Mouse (Mus musculus): ENCODE data around the gene Cgas. TPM values are rescaled to one million over a fixed set of nuclear protein-coding genes. Genes with fewer than 3 reads are reported as not detected.

Cgas gene
- polyA plus RNA-seq, 1 experiment from 2014 or later: 0.46 TPM

DNA sequence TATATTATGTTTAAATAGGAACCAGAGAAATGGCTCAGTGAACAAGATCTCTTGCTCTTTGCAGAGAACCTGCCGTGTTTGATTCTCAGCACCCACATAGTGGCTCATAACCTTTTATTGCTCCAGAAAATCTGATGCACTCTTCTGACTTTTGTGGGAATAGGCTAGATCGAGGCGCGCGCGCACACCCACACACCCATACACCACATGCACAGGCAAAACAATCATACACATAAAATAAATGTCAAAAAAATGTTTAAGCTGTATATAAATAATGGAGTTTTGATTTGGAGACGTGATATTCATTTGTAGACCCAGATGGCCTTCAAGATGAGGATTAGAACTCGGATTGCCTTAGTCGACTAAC lies 4.6 kb upstream of the Cgas start:
- Histone ChIP-seq H3K4me3 (peak overlapping the region; percentile 85), H3K36me3 (peaks cover 23% of the 10 kb centered on the region), H3K27me3 (ENCODE audit: insufficient read depth, poor library complexity, severe bottlenecking) (peaks cover 49% of the 10 kb centered on the region), H3K9me3 (no peaks in the 10 kb centered on the region), H3K4me1 (replicated peaks) (peaks cover 20% of the 10 kb centered on the region), H3K27ac (peak overlapping the region; percentile 94)
- DNase-seq (ENCODE audit: low spot score): no peak
- WGBS: 32% methylated on average over 9 of the region's 9 CpGs

DNA sequence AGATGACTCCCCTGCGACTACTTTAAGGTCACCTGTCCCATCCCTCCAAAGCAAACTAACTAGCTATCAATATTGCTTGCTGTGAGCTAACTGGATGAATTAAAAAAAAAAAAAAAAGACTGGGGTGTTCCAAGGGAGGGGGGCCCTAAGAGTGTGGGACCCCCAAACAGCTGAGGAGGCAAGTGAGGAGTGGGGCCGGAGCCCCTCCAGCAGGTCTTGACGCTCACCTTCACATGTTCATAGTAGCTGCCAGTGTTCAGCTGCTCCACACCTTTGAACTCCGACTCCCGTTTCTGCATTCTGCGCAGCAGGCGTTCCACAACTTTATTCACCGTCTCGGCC lies 829 bp downstream of the Cgas start:
- DNase-seq (ENCODE audit: low spot score): no peak
- Histone ChIP-seq H3K4me1 (replicated peaks) (peaks cover 9% of the 10 kb centered on the region), H3K9me3 (no peaks in the 10 kb centered on the region), H3K36me3 (no peaks in the 10 kb centered on the region), H3K27me3 (ENCODE audit: insufficient read depth, poor library complexity, severe bottlenecking) (peaks cover 82% of the 10 kb centered on the region), H3K27ac (no peak overlapping the region), H3K4me3 (peak overlapping the region; percentile 52)
- WGBS: 3% methylated on average over 9 of the region's 9 CpGs

DNA sequence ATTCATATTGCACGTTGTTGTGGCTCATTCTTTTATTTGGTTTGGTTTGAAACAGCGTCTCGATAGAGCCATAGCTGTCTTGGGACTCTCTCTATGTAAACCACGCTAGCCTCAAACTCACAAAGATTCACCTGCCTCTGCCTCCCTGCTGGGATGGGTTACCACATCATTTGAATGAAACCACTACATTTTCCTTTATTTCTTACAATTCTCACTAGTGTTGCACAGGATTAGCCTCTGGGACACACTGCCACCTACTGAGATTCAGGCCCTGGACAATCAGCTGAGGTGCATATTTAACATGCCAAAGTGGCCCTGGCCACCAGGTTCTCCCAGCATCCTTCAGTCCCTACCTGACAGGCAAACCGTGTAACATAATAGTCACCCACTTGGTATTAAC lies 3.6 kb downstream of the Cgas start:
- Histone ChIP-seq H3K4me3 (no peak overlapping the region), H3K27ac (no peak overlapping the region), H3K9me3 (no peaks in the 10 kb centered on the region), H3K36me3 (no peaks in the 10 kb centered on the region), H3K4me1 (replicated peaks) (peaks cover 9% of the 10 kb centered on the region), H3K27me3 (ENCODE audit: insufficient read depth, poor library complexity, severe bottlenecking) (peaks cover 54% of the 10 kb centered on the region)
- WGBS: 66% methylated on average over 5 of the region's 5 CpGs
- DNase-seq (ENCODE audit: low spot score): no peak

DNA sequence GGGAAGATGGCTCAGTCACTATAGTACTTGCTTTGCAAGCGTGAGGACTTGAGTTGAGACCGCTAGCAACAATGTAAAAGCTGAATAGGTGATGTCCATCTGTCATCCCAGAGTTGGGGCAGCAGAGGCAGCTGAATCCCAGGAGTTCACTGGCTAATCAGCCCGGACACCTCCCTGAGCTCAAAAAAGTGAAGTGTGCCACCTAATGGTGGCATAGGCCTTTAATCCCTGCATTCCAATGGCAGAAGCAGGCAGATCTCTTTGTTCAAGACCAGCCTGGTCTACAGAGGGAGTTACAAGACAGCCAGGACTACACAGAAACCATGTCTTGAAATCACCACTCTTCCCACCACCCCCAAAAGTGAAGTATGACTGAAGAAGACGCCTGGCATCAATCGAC lies 10.6 kb downstream of the Cgas start:
- Histone ChIP-seq H3K27me3 (ENCODE audit: insufficient read depth, poor library complexity, severe bottlenecking) (peaks cover 14% of the 10 kb centered on the region), H3K36me3 (no peaks in the 10 kb centered on the region), H3K4me1 (replicated peaks) (peaks cover 6% of the 10 kb centered on the region), H3K27ac (no peak overlapping the region), H3K4me3 (no peak overlapping the region), H3K9me3 (no peaks in the 10 kb centered on the region)
- WGBS: 89% methylated on average over 5 of the region's 5 CpGs
- DNase-seq (ENCODE audit: low spot score): no peak

DNA sequence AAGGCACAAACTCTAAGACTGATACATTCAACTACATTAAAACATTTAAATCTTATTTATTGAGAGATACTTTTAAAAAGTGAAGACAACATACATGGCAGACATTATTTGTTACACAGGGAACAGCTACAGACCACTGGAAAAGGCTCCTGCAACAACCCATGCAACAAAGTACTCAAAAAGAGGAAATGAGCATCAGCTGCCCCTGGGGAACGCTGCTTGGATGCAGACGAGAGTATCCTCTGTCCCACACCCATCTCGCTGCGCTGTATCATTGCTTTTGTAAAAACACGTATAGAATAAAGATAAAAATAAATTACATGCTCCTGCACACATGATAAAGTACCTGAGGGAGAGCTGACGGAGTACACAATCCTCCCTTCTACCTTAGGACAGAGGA lies 12.6 kb downstream of the Cgas start:
- Histone ChIP-seq H3K9me3 (no peaks in the 10 kb centered on the region), H3K36me3 (no peaks in the 10 kb centered on the region), H3K4me1 (replicated peaks) (peaks cover 8% of the 10 kb centered on the region), H3K4me3 (no peak overlapping the region), H3K27ac (no peak overlapping the region), H3K27me3 (ENCODE audit: insufficient read depth, poor library complexity, severe bottlenecking) (peaks cover 16% of the 10 kb centered on the region)
- 80% methylated on average over 6 of the region's 6 CpGs for WGBS
- no peak for DNase-seq (ENCODE audit: low spot score)

DNA sequence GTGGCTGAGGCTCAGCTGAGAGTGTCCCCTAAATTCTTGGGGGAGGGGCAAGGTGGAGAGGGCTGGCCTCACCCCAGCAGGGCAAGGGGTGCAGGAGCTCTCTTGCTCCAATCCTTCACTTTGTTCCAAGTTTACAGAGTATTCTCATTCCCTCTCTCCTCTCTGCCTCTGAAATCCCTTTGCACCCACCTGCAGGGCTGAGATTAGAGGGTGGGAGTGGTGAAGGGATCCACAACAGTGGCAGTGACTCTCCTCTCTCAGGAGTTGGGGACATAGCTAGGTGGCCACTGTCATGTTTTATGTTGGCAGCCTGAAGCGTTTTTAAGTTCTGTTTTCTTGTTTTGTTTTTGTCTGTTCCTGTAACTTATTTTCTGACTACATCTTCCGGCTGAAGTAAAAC lies 13.5 kb downstream of the Cgas start:
- Histone ChIP-seq H3K9me3 (no peaks in the 10 kb centered on the region), H3K27ac (no peak overlapping the region), H3K27me3 (ENCODE audit: insufficient read depth, poor library complexity, severe bottlenecking) (peaks cover 16% of the 10 kb centered on the region), H3K4me1 (replicated peaks) (peaks cover 8% of the 10 kb centered on the region), H3K36me3 (no peaks in the 10 kb centered on the region), H3K4me3 (no peak overlapping the region)
- DNase-seq (ENCODE audit: low spot score): no peak
- 59% methylated on average over 2 of the region's 2 CpGs for WGBS

DNA sequence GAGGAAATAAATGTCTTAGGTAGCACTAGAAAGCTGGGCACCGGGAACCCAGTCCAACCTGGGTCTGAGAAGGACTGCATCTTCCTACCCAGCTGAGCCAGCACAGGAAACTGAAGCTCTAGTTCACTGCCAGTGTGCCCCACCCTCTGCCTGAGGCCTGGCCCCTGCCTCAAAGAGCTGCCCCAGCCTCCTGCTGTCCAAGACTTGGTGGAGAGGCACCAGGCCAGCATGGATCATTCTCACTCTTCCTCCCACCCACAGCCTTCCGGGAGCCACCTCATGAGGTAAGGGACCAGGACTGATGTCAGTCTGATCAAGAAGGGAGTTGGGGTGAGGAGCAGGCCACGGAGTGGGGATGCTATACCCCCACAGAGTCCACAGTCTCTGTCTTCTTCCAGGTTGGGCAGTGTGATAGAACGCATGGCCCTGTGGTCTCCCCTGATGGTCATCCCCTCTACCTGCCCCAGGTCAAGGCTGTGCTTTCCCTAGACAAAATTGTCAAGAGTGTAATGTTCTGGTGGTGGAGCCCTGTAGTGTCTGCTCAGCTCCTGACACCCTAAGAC lies 14.1 kb downstream of the Cgas start:
- Histone ChIP-seq H3K4me3 (no peak overlapping the region), H3K9me3 (no peaks in the 10 kb centered on the region), H3K36me3 (no peaks in the 10 kb centered on the region), H3K27ac (no peak overlapping the region), H3K4me1 (replicated peaks) (peaks cover 8% of the 10 kb centered on the region), H3K27me3 (ENCODE audit: insufficient read depth, poor library complexity, severe bottlenecking) (peaks cover 16% of the 10 kb centered on the region)
- DNase-seq (ENCODE audit: low spot score): no peak
- WGBS: 85% methylated on average over 4 of the region's 4 CpGs

DNA sequence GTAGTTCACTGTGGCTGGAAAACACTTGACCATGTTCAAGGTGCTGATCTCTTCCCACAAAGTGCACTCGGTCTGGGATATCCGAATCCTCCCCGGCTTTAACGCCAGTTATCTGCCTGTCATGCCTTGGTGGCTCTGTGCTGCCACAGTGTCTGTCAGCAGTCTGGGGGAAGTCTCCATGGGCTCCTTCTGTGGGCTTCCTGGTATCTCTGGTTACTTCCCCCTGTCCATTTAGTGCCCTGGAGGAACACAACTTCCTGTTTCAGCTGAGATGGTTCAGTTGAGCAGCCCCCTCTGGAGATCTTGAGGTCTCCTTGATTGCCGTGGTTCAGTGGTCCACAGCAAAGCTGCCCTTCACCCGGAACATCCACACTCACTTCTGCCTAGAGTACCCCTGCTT lies 14.9 kb downstream of the Cgas start:
- peaks cover 16% of the 10 kb centered on the region for H3K27me3 ChIP-seq (ENCODE audit: insufficient read depth, poor library complexity, severe bottlenecking)
- H3K9me3 ChIP-seq: no peaks in the 10 kb centered on the region
- H3K4me3 ChIP-seq: no peak overlapping the region
- peaks cover 8% of the 10 kb centered on the region for H3K4me1 ChIP-seq (replicated peaks)
- H3K36me3 ChIP-seq: no peaks in the 10 kb centered on the region
- H3K27ac ChIP-seq: no peak overlapping the region
- DNase-seq (ENCODE audit: low spot score): no peak
- WGBS: 79% methylated on average over 6 of the region's 6 CpGs

DNA sequence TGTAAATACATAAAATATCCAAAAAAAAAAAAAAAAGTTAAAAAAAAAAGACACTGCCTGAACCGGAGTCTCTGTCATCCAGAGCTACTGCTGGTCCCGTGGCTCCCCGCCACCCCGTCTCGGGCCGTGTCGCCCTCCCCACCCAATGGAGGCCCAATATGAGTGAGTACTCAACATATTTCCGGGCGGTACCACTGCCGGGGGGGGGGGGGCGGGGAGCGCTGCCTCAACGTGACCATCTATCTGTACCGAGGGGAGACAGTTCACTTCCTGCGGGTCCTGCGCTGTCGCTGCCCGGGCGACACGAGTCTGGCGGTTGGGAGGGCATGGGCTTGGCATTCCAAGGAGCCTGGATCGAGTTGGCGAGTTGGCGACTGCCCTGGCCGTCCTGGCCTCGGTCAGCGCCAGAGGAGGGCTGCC lies 15.7 kb downstream of the Cgas start:
- Histone ChIP-seq H3K27me3 (ENCODE audit: insufficient read depth, poor library complexity, severe bottlenecking) (peaks cover 16% of the 10 kb centered on the region), H3K36me3 (no peaks in the 10 kb centered on the region), H3K9me3 (no peaks in the 10 kb centered on the region), H3K27ac (0 out of 2 replicates have a peak overlapping the region, but pooled peaks have one; percentile 46), H3K4me1 (replicated peaks) (peaks cover 8% of the 10 kb centered on the region), H3K4me3 (peak overlapping the region; percentile 43)
- DNase-seq (ENCODE audit: low spot score): no peak
- WGBS: 29% methylated on average over 27 of the region's 27 CpGs

DNA sequence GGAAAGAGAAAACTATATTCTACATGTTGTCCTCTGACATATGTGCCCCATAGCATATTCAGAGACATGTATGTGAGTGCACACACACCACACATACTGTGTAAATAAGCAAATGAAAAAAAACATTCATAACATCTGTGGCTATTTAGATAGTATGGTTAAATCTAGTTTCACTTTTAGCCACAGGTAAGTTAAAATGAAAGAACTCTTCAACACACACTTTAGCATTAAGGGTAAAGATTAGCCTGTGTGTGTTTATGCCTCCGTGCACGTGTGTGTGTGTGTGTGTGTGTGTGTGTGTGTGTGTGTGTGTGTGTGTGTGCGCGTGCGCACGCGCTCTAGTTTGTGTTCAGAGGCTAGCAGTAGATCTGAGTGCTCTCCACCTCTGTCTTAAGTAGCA lies 41.4 kb downstream of the Cgas start:
- 92% methylated on average over 7 of the region's 7 CpGs for WGBS
- no peaks in the 10 kb centered on the region for H3K9me3 ChIP-seq
- no peak overlapping the region for H3K27ac ChIP-seq
- H3K4me3 ChIP-seq: no peak overlapping the region
- H3K27me3 ChIP-seq (ENCODE audit: insufficient read depth, poor library complexity, severe bottlenecking): peaks cover 17% of the 10 kb centered on the region
- no peaks in the 10 kb centered on the region for H3K36me3 ChIP-seq
- H3K4me1 ChIP-seq (replicated peaks): no peaks in the 10 kb centered on the region
- no peak for DNase-seq (ENCODE audit: low spot score)

DNA sequence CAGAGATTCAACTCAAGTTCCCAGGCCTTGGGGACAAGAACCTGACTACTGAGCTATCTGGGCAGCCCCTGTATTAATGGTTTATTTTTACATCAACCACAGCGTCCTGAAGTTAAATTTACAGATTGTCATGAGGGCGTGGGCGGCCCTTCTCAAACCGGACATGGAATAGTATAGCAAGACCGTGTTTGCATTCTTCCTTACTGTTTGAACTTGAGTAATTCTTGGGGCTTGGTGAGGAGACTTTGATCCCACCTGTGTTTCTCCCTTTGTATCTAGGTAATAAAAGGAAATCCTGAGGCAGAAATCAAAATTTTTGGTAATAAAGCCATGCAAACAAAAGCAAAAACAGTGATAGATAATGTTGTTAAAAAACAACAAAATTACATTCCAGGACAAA lies 42.5 kb downstream of the Cgas start:
- no peak overlapping the region for H3K27ac ChIP-seq
- WGBS: 89% methylated on average over 5 of the region's 5 CpGs
- no peaks in the 10 kb centered on the region for H3K36me3 ChIP-seq
- no peaks in the 10 kb centered on the region for H3K9me3 ChIP-seq
- no peak overlapping the region for H3K4me3 ChIP-seq
- H3K27me3 ChIP-seq (ENCODE audit: insufficient read depth, poor library complexity, severe bottlenecking): peaks cover 27% of the 10 kb centered on the region
- peaks cover 6% of the 10 kb centered on the region for H3K4me1 ChIP-seq (replicated peaks)
- no peak for DNase-seq (ENCODE audit: low spot score)

DNA sequence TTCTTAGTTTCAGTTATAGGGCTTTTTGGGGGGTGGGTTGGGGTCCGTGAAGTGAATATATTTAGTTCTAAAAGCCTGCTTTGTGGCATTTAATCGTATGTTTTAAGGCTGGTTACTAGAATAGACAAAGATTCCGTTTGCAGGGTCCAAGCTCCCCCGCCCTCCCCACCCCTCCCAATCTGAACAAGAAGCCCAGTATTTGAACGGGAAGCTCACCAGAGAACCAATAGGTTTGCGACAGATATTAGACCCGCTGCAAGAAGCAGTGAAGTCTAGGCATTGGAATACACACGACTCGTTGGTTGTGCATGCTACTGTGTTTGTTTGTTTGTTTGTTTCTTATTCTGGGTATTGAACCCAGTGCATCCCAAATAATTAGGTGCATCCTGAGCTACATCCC lies 46.5 kb downstream of the Cgas start:
- H3K4me3 ChIP-seq: no peak overlapping the region
- WGBS: 67% methylated on average over 9 of the region's 9 CpGs
- peaks cover 64% of the 10 kb centered on the region for H3K27me3 ChIP-seq (ENCODE audit: insufficient read depth, poor library complexity, severe bottlenecking)
- no peak for DNase-seq (ENCODE audit: low spot score)
- no peak overlapping the region for H3K27ac ChIP-seq
- no peaks in the 10 kb centered on the region for H3K36me3 ChIP-seq
- H3K4me1 ChIP-seq (replicated peaks): peaks cover 7% of the 10 kb centered on the region
- H3K9me3 ChIP-seq: no peaks in the 10 kb centered on the region

DNA sequence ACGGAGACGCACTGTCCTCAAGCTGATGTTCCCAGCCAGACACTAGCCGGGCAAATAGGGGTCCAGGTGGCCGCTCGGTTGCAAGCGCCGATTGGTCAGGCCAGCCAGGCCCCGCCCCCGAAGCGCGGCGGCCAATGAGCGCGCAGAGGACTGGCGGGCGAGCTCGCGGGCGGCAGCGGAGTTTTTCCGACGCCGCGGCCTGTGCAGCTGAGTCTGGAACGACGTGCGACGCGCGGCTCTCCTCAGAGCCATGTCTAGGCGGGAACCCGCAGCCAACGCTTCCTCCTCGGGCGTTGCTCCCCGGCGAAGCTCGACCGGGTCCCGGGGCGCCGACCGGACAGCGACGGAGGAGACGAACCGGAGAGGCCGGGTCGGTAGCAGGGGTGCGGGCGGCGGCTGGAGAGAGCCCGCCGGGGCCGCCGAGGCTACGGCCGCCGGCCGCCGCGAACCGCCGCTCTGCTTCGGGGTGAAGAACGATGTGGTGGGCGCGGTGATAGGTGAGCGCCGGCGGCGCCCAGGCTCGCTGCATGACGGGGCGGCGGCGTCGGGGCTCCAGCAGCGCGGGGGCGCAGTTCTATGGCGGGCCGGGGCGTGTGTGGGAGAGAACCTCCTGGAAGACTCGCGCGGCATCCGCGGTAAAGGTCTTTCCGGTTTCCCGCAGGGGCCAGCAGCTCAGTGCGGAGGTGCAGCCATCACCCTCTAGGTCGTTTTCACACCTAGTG lies 47.2 kb downstream of the Cgas start, which contains the start of gene Ddx43:
Ddx43 (plus strand) TSS at position 148 of the 722 bp plus-strand sequence.
- WGBS: 5% methylated on average over 93 of the region's 93 CpGs
- H3K27ac ChIP-seq: peak within 1 kb of the TSS; percentile 69; the same call in 1 of the 2 replicates

More for the DNA sequence above, 47.2 kb downstream of the Cgas start, which contains the start of gene Ddx43:
- H3K4me3 ChIP-seq: peak within 1 kb of the TSS; percentile 50
- no peaks in the 10 kb centered on the region for H3K36me3 ChIP-seq
- H3K27me3 ChIP-seq (ENCODE audit: insufficient read depth, poor library complexity, severe bottlenecking): peaks cover 64% of the 10 kb centered on the region
- H3K9me3 ChIP-seq: no peaks in the 10 kb centered on the region
- DNase-seq (ENCODE audit: low spot score): peak; percentile 80
- peaks cover 7% of the 10 kb centered on the region for H3K4me1 ChIP-seq (replicated peaks)
